Mouse (Mus musculus) mature B cell (primary cell): ENCODE results near the gene Tmem62.
"Not testable (repeated sequence)": the region's sequence is repeated elsewhere in the genome, so short reads cannot be mapped to it uniquely, and the experiment has no call there.

Source experiments
- in situ Hi-C: fragments of 300-500 bp; cut with MboI; formaldehyde crosslinking; loops from 2 replicates; pipeline ENCODE4 v1.14.3; 2019

Gene Tmem62

DNA sequence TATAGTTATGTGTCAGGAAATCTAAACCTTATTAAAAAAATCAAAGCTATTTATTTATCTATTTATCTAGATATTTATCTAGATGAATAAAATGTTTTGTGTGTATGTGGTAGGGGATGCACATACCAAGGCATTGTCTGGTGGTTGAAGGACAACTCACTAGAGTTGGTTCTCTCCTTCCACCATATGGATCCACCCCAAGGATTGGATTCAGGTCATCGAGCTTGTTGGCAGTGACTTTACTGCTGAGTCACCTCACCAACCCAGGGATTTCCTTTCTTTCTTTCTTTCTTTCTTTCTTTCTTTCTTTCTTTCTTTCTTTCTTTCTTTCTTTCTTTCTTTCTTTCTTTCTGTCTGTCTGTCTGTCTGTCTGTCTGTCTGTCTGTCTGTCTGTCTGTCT is 19.8 kb downstream of the Tmem62 start:
- in situ Hi-C loops: not testable (repeated sequence)

DNA sequence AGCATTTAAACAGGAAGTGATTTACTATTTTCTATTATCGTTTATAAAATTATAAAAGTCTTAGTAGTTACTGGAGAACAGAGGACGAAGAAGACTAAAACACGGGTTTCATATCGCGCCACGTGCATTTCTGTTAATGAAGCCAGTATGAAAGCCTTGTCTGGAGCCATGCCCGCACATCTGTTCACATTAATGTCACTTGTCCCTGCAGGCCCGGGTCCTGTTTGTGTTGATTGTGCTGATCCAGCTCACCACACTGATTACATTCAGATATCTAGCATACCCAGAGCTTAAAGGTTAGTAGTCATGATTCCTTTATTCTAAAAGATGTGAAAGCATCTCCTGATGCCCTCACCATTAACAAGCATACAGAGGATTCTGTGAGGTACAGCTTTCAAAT is 22.0 kb downstream of the Tmem62 start:
- in situ Hi-C loops: no loop called here

DNA sequence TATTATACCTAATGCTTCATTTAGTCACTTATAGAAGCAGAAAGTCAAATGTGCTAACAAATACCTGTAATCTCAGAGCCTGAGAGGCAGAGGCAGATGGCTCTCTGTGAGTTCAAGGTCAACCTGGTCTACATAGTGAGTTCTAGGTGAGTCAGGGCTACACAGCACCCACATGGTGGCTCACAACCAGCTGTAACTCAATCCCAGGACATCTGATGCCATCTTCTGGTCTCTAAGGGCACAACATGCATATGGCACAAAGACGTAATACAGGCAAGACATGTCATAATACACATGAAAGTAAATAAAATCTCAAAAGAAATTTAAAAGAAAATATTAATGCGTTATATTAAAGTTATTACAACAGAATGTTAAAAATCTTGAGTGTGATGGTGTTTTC is 26.8 kb downstream of the Tmem62 start:
- in situ Hi-C loops: no loop called here

DNA sequence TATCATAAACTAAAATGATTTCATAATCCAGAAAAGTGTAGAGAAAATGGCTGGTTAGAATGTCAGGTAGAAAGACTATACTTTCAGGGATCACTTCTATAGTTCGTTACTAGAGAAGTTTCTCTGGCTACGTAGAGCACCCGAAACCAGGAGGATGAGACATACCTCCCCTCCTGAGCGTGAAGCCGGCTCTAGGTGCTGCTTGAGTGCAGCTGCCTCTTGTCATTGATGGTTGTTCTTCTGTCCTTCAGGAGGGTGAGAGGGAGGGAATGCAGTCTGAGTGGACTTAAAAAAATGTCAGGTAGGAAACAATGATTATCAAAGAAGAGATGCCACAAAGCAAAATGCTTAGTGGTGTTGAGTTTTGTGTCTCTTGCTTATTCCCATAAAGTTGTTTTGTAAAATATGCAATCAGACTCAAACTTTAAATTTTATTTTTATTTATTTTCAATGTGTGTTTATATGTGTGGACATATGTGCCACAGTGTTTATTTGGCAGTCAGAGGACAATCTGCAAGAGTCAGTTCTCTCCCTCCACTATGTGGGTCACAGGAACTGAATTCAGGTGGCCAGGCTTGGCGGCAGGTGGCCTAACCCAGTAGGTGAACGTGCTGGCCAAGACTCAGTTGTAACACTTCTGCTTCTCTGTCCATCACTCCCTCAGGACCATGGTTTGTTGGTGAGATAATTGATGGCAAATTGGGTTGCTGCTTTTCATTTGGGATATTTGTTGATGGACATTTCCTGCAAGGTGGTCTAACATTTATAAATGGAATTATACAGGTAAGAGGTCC is 27.4 kb downstream of the Tmem62 start:
- in situ Hi-C loops: no loop called here

DNA sequence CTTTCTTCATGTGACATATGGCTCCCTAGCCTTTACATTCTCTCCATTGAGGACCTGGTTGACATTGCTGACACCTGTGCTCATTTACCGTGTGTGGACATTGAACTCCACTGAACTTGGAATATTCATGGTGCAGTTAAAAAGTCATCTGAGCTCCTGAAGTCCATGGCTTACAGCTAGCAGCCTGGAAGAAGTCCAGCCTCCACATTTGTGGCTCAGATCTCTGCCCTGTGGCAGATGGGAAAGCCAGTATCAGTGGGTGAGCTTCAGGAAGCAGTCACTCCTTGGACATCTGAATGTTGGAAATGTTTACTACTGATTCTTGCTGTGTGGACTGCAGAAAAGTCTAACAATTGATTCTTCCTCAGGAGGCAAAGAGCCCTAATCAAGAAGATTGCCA is 30.2 kb downstream of the Tmem62 start:
- in situ Hi-C loops: no loop called here

DNA sequence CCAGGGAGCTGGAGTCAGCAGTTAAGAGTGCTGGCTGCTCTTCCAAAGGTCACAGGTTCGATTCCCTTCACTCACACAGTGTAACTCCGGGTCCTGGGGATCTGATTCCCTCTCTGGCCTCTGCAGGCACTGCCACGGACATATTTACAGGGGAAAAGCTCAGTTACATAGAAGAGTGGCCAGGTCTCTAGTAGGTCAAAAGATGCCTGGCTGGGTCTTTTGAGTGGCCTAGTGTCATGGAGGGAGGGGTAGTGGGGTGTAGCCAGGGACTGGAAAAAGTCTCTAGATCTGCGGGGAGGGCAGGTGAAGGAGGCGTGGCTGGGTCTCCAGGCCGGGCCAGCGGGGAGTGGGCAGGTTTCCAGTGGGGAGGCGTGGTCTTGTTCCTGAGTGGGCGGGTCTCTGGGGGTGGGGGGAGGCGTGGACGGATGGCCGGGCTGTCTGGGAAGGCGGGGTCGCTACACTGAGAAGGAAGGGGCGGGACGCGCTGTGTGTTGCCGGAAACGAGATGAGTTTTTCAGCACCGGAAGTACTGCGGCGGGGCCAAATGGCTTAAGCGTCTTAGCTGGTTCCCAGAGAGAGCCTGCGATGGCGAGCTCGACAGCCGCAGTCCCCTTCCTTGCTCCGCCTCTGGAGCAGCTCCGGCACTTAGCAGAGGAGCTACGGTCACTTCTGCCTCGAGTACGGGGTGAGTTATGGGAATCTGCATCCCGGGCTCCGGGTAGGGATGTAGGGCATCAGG is 31.3 kb downstream of the Tmem62 start, which contains the start of gene Ccndbp1:
TSS of gene Ccndbp1 (plus strand) at position 479 of the 739 bp plus-strand sequence.
- in situ Hi-C loops: no loop called here

DNA sequence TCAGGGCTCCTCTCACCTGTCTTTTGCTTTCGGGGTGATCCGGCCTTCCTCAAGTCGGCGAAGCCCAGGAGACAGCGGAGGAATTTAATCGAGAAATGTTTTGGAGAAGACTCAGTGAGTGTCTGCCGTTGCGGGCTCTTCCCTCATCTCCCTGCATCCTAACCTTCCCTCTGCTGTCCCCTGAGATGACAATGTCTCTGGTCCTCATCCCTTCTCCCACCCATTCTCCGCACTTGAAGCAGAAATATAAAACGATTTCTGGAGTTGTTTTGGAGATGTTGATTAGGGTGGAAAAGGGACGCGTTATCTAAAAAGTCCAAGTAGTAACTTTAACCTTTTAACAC is 31.8 kb downstream of the Tmem62 start:
- in situ Hi-C loops: no loop called here

DNA sequence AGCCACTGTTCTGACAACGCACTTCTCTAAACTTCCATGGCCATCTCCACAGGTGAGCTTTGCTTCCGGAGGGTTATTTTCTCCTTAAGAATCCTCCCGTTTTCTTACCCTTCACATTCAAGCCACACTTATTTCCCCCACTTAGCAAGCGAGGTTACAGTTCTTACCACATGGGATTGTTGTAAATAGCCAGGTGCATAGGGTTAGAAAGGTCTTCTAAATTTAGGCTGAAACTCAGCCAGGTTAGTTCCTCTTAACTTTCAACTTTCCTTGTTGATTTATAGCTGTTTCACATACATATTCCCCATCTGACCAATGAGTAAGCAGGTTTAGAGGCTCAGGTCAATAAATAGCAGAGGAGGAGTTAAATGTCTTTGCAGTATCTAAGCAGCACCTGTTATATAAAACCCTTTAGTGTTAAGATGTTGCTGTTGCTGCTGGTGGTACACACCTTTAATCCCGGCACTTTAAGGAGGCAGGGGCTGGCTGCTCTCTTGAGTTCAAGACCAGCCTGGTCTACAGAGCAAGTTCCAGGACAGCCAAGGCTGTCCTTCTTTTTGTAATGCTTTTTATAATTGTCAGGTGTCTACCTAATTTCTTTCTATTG is 32.4 kb downstream of the Tmem62 start:
- in situ Hi-C loops: no loop called here

DNA sequence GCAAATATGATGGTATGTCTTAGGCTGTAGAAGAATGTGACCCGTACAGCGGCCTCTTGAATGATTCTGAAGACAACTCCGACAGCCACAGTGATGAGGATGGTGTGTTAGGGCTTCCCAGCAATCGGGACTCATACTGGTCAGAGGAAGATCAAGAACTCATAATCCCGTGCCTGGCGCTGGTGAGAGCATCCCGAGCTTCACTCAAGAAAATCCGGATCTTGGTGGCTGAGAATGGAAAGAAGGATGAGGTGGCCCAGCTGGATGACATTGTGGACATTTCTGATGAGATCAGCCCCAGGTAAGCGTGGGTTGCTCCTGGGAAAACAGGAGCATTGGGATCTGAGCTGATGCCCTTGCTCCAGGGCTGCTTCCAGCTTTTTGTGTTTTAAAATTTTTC is 35.9 kb downstream of the Tmem62 start:
- in situ Hi-C loops: no loop called here

DNA sequence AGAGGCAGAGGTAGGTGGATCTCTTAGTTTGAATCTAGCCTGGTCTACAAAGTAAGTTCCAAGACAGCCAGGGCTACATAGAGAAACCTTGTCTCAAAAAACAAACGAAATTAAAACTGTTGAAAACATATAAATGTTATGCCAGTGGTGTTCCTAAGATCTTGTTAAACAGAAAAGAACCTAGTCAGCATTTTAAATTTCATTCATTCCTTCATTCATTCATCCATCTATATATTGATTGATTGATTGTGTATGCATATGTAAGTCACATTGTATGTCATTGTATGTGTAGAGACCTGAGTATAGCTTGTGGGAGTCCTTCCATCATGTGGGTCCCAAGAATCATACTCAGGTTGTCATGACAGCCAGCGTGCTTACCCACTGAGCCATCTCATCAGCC is 38.7 kb downstream of the Tmem62 start:
- in situ Hi-C loops: no loop called here

DNA sequence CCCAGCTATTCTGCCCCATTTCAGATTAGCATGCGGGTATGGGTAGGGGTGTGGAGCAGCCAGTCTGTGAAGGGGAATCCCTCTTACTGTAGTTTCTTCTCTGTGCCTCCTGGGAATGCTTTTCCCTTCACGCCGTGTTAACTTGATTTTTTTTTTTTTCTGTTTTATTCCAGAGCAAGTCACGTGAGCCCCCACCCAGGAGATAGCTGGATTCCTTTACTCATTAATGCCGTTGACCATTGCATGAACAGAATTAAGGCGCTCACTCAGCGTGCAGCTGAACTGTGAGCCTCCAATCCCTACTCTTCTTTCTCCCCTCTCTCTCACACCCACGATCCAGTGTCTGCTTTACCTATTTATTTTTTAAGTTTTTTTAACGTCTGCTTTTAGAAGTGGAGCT is 39.4 kb downstream of the Tmem62 start:
- in situ Hi-C loops: no loop called here

DNA sequence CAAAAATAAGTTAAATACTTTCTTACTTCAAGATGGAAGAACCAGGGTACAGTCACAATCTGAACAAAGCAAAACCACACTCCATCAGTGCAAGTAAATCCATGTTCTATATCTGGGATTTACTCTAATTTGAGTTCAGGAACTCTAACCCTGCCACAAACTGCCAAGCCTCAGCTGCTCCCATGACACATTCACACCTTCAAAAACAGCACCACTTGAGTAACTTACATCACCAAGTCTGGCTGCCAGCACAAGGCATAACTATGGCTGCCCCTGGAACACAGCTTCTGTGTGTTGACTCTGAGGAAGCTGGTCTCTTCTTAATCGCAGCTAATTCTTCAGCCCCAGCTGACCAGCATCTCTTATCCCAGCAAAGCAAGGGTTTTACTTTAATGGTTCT is 40.3 kb downstream of the Tmem62 start:
- in situ Hi-C loops: no loop called here

DNA sequence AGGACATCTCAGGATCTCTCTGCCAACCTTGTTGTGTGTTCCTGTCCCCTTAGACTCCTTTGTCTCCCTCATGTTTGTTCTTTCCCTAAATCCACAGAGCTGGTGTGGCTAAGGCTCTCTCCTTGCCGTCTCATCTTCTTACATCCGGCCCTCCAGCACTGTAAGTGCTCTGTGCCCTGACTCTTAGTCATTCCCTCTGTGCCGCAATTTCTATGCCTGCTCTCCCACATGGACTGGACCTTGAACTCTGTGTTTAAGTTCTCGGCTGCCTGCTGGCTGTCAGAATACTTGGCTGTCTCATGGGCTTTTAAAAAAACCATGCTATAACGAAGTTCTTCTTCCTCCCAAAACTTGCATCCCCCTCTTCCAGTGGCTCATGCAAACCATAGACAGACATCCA is 46.1 kb downstream of the Tmem62 start:
- in situ Hi-C loops: no loop called here

DNA sequence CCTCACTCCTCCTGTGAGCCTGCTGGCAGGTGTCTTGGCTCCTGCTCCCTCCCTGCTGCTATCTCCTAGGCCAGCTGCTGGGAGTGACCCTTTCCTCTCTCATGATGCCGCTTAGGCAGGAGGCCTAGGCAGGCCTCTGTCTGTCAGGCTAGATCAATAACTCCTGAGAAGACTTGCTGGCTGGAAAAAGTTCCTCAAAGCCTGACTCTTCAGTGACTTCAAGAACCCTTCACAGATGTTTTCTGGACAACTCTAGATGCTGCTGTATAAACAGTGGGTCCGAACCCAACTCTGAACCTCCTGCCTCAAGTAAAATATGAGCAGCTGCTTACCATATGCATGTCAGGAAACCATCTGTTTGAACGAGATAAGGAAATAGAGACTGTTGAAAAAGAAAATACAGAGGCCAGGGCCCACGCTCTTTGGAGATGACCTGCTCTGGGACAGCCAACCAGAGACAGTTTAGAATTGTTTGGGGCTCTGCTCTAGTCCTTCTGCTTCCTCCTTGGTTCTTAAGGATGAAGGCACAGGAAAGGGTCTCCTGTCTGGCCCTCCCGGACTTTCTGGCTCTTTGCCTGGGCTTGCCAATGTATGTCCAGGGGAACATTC is 60.0 kb downstream of the Tmem62 start, which contains the start of gene Epb42:
TSS of gene Epb42 (minus strand) at position 340 of the 609 bp plus-strand sequence.
- in situ Hi-C loops: no loop called here

DNA sequence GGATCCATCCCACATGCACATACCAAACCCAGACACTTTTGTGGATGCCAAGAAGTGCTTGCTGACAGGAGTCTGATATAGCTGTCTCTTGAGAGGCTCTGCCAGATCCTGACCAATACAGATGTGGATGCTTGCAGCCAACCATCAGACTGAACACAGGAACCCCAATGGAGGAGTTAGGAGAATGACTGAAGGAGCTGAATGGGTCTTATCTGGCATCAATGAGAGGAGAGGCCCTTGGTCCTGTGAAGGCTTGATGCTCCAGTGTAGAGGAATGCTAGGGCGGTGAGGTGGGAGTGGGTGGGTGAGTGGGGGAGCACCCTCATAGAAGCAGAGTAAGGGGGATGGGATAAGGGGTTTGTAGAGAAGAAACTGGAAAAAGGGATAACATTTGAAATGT is 62.0 kb downstream of the Tmem62 start:
- in situ Hi-C loops: not testable (repeated sequence)

DNA sequence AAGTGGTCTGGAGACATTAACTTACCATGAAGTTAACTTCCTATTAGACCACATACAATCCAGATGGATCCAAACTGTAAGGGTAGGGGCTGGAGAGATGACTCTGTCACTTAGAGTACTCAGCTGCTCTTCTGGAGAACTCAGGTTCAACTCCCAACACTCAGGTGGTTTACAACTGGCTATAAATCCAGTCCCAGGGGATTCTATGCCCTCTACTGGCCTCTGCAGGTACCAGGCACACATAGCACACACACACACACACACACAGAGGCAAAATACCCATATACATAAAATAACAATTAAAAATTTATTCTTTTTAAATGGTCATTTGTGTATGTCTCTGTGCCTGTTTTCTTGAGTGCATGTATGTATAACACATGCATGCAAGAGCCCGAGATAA is 62.6 kb downstream of the Tmem62 start:
- in situ Hi-C loops: no loop called here

DNA sequence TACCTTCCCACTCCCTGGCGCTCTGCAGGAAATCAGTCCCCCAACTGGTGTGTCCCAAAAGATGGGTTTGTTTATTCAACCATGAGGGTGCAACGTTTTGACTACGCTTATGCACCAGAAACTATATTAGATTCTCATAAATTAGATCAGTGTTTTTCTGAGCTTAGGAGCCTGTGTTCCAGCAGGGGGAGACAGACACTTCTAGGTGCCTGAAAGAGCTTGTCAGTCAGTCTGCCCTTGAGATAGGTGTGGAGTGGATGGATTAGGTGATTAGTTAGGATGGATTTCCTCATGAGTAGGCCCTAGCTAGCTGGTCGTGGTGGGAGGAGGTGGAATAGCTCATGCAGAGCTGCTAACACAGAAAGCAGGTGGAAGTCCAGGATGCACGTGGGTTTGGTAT is 64.3 kb downstream of the Tmem62 start:
- in situ Hi-C loops: no loop called here

DNA sequence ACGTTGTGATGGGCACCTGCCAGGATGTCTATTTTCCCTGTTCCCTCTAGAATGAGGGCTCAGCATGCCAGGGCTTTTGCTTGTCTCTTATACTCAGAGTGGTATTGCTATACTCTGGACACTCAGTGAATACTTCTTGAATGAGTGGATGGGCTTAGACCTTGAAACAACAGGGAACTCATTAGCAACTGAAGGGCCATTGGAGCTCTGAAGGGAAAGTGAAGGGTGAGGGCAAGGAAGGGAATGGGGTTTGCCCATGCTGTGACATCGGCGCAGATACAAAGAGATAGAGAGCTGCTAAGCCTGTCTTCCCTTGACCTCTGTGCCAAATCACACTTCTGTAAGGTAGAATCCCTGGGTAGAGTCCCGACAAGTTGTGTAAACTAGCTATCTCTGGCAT is 68.8 kb downstream of the Tmem62 start:
- in situ Hi-C loops: no loop called here

DNA sequence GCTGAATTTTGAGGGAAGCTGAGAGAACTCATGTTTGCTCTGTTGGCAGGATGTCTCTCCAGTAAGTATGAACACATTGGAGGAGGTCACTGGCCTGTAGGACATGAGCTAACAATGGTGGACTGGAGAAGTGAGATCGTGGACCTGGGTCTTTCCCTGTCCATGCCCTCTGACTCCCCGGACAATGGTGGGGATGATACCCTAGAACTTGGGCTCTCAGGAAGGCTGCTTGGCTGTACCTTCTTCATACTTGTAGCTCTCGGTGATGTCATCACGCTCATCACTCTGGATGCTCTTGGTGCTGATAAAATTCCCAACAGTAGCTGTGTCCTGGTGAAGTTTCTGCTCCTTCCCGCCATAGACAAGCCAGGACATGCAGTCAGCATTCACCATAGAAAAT is 75.4 kb downstream of the Tmem62 start:
- in situ Hi-C loops: no loop called here

DNA sequence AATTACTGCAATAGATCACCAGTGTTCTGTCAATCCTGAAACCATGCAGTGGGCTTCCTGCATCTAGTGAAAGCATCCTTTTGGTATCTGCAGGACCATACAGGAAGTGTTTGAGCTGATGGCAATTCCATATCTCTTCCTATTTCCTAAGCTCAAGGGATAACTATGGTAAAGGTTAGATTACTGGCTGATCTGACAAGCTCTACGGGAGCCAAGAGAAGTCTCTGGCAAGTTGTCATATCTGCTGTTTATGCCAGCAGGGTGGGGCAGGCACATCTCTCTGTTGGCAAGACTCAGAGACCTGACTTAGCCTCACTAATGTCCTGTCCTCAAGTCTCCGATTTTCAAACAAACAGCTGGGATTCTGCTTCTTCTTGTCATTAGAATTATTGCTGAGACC is 77.2 kb downstream of the Tmem62 start:
- in situ Hi-C loops: no loop called here

DNA sequence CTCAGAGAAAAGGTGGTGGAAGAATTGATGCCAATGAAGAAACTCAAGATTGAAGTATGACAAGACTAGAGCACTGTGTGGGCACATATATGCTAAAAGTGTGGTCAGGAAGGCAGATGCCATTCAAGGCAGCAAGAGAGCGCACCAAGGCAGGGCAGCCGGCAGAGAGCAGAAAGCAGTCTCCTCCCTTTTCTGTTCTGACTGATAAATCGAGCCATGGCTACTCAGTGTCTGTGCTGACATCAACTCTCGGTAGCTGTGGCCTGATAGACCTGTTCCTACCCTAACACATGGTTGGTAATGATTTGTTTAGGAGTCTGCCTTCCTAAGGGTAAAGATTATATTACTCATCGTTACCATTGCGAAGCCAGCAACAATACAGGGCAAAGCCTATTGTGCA is 79.1 kb downstream of the Tmem62 start:
- in situ Hi-C loops: no loop called here
